Mouse (Mus musculus) embryonic facial prominence, embryonic 15.5 days (tissue): ENCODE data around the gene Celf2. TPM values are rescaled to one million over a fixed set of nuclear protein-coding genes. Genes with fewer than 3 reads are reported as not detected.

Experiments used
- ATAC-seq: fragments of 200-750 bp; cut with Nextera tagmentation; 2 replicates; pipeline ENCODE4 v1.8.0; 2017; ENCODE audit warnings: low read depth, moderate TSS enrichment; ENCODE audit not compliant: insufficient number of reproducible peaks, low FRiP score, low TSS enrichment
- H3K27ac ChIP-seq: fragments of 300-500 bp; sonication (generic); replicated peaks from 2 replicates; pipeline ENCODE4 v1.5.1; 2015; ENCODE audit warnings: mild to moderate bottlenecking, inconsistent platforms
- H3K27me3 ChIP-seq: fragments of 300-500 bp; sonication (generic); 2 replicates; pipeline ENCODE4 v1.6.1; 2015; ENCODE audit warnings: inconsistent platforms
- H3K36me3 ChIP-seq: fragments of 300-500 bp; sonication (generic); 2 replicates; pipeline ENCODE4 v1.6.1; 2015; ENCODE audit warnings: mild to moderate bottlenecking, inconsistent platforms
- H3K4me1 ChIP-seq: fragments of 300-500 bp; sonication (generic); 2 replicates; pipeline ENCODE4 v1.6.1; 2015; ENCODE audit warnings: inconsistent platforms
- H3K4me2 ChIP-seq: fragments of 300-500 bp; sonication (generic); replicated peaks from 2 replicates; pipeline ENCODE4 v1.6.1; 2015; ENCODE audit warnings: mild to moderate bottlenecking, inconsistent platforms
- H3K4me3 ChIP-seq: fragments of 300-500 bp; sonication (generic); replicated peaks from 2 replicates; pipeline ENCODE4 v1.5.1; 2015; ENCODE audit warnings: mild to moderate bottlenecking, inconsistent platforms
- H3K9ac ChIP-seq: fragments of 300-500 bp; sonication (generic); 2 replicates; pipeline ENCODE4 v1.6.1; 2015; ENCODE audit warnings: inconsistent platforms
- H3K9me3 ChIP-seq: fragments of 300-500 bp; sonication (generic); replicated peaks from 2 replicates; pipeline ENCODE4 v1.6.1; 2016; ENCODE audit warnings: inconsistent platforms
- WGBS: fragments of 180-500 bp; shearing (Covaris S2); methylation state at CpG from one replicate; pipeline ENCODE4 v1.1.7; 2015; 5-methylcytosine and 5-hydroxymethylcytosine counted together
- polyA plus RNA-seq: library from polyadenylated mRNA; unstranded; fragments of >200 nt; fragmentation: Nextera tagmentation; extraction: Ambion mirVana; gene quantifications from 2 replicates; pipeline ENCODE4 v1.2.1, GENCODE M21; 2015

Gene Celf2
- polyA plus RNA-seq, 1 experiment from 2014 or later, result 59.7 TPM

GRCm38 (mm10) chr2:6646325-6646724, 863.0 kb downstream of the Celf2 start:
- no peak overlapping the region for H3K4me3 ChIP-seq
- H3K4me1 ChIP-seq, result no peaks in the 10 kb centered on the region
- ATAC-seq, result no peak
- 83% methylated on average over 3 of the region's 3 CpGs for WGBS
- H3K9me3 ChIP-seq, result no peaks in the 10 kb centered on the region
- H3K27me3 ChIP-seq, result no peaks in the 10 kb centered on the region
- H3K27ac ChIP-seq, result no peak overlapping the region
- no peaks in the 10 kb centered on the region for H3K36me3 ChIP-seq
- H3K4me2 ChIP-seq, result no peak overlapping the region
- H3K9ac ChIP-seq, result no peak overlapping the region

- Histone ChIP-seq H3K4me2 (no peak overlapping the region), H3K4me3 (no peak overlapping the region), H3K4me1 (no peaks in the 10 kb centered on the region), H3K27ac (no peak overlapping the region), H3K27me3 (no peaks in the 10 kb centered on the region), H3K36me3 (no peaks in the 10 kb centered on the region), H3K9me3 (no peaks in the 10 kb centered on the region), H3K9ac (no peak overlapping the region)
- 72% methylated on average over 3 of the region's 3 CpGs for WGBS
- no peak for ATAC-seq
These were observed 867.0 kb downstream of the Celf2 start for GRCm38 (mm10) chr2:6642222-6642850.

DNA sequence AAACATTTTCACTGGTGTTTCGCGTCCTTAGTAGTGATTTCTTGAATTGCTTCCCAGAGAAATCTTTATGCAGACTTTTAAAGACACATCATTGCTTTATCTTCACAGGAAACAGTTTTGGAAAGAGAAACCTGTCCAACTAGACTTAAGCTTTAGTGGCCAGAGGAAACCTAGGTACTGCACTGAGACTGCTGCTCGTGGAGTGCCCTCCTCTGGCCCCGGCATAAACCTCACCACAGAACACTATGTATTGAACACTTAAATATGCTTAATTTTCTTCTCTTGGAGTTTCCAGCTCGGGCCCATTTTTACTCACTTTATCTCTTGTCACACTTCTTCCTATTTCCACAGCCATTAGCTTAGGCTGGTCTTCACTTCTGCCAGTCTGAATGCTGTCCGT, 870.0 kb downstream of the Celf2 start:
- no peak overlapping the region for H3K9ac ChIP-seq
- H3K9me3 ChIP-seq, result no peaks in the 10 kb centered on the region
- 85% methylated on average over 6 of the region's 6 CpGs for WGBS
- H3K4me2 ChIP-seq, result no peak overlapping the region
- H3K27me3 ChIP-seq, result no peaks in the 10 kb centered on the region
- no peak for ATAC-seq
- no peak overlapping the region for H3K27ac ChIP-seq
- no peaks in the 10 kb centered on the region for H3K4me1 ChIP-seq
- no peak overlapping the region for H3K4me3 ChIP-seq
- H3K36me3 ChIP-seq, result no peaks in the 10 kb centered on the region

- Histone ChIP-seq H3K27ac (no peak overlapping the region), H3K4me2 (no peak overlapping the region), H3K4me1 (no peaks in the 10 kb centered on the region), H3K9me3 (no peaks in the 10 kb centered on the region), H3K4me3 (no peak overlapping the region), H3K9ac (no peak overlapping the region), H3K36me3 (no peaks in the 10 kb centered on the region), H3K27me3 (no peaks in the 10 kb centered on the region)
- ATAC-seq, result no peak
- WGBS, result 42% methylated on average over 2 of the region's 2 CpGs
These were observed 872.2 kb downstream of the Celf2 start for GRCm38 (mm10) chr2:6637147-6637546.

DNA sequence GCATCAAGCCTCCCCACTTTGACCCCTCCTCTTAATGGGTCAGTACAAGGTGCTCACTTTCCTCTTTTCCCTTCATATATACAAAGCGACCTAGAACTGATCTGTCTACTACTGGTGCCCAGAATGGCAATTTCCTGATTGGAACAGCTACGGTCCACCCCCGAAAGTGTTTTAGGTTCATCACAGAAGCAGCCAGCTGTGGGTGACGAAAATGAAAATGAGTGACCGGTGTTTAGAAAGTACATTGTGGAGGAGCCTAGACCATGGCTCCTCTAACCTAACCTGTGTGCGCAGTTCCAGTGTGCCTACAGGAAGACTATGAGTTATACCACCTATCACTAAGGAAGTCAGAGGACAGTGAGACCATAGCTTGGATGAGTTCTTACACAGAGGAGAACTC, 874.5 kb downstream of the Celf2 start:
- no peaks in the 10 kb centered on the region for H3K4me1 ChIP-seq
- 95% methylated on average over 6 of the region's 6 CpGs for WGBS

GRCm38 (mm10) chr2:6633115-6633514, 876.2 kb downstream of the Celf2 start:
- WGBS, result 86% methylated on average over 1 of the region's 1 CpGs
- Histone ChIP-seq H3K4me1 (no peaks in the 10 kb centered on the region), H3K4me3 (no peak overlapping the region), H3K9ac (no peak overlapping the region), H3K27me3 (no peaks in the 10 kb centered on the region), H3K9me3 (no peaks in the 10 kb centered on the region), H3K4me2 (no peak overlapping the region), H3K36me3 (no peaks in the 10 kb centered on the region), H3K27ac (no peak overlapping the region)
- ATAC-seq, result no peak

More for the DNA sequence above, 874.5 kb downstream of the Celf2 start:
- ATAC-seq, result no peak
- Histone ChIP-seq H3K27me3 (no peaks in the 10 kb centered on the region), H3K9me3 (no peaks in the 10 kb centered on the region), H3K4me3 (no peak overlapping the region), H3K9ac (no peak overlapping the region), H3K36me3 (no peaks in the 10 kb centered on the region), H3K4me2 (no peak overlapping the region), H3K27ac (no peak overlapping the region)

GRCm38 (mm10) chr2:6623802-6624201, 885.6 kb downstream of the Celf2 start:
- Histone ChIP-seq H3K27ac (no peak overlapping the region), H3K4me1 (no peaks in the 10 kb centered on the region), H3K4me3 (no peak overlapping the region), H3K9me3 (no peaks in the 10 kb centered on the region), H3K36me3 (no peaks in the 10 kb centered on the region), H3K4me2 (no peak overlapping the region), H3K9ac (no peak overlapping the region), H3K27me3 (no peaks in the 10 kb centered on the region)
- no peak for ATAC-seq
- 65% methylated on average over 4 of the region's 4 CpGs for WGBS

DNA sequence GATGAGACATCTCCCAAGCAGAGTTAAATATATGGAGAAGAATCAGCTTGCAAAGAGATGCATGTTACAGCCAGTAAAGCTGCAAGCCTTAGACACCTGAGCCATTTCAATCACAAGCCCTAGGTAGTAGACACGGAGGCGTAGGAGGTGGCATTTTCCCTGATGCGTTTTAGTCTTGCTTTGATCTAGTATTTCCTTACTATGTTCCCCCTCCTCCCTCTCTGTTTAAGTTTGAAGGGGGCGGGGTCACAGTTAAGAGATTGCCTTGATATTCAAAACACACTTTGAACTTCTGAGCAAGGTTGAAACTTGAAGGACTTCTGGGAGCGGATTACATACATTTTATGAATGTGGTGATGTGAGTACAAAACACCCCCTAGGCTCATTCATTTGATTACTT, 887.3 kb downstream of the Celf2 start:
- H3K9ac ChIP-seq, result no peak overlapping the region
- WGBS, result 50% methylated on average over 5 of the region's 5 CpGs
- H3K4me2 ChIP-seq, result no peak overlapping the region
- H3K4me3 ChIP-seq, result no peak overlapping the region
- no peaks in the 10 kb centered on the region for H3K9me3 ChIP-seq
- no peak for ATAC-seq
- no peak overlapping the region for H3K27ac ChIP-seq
- H3K27me3 ChIP-seq, result no peaks in the 10 kb centered on the region
- no peaks in the 10 kb centered on the region for H3K36me3 ChIP-seq
- no peaks in the 10 kb centered on the region for H3K4me1 ChIP-seq

DNA sequence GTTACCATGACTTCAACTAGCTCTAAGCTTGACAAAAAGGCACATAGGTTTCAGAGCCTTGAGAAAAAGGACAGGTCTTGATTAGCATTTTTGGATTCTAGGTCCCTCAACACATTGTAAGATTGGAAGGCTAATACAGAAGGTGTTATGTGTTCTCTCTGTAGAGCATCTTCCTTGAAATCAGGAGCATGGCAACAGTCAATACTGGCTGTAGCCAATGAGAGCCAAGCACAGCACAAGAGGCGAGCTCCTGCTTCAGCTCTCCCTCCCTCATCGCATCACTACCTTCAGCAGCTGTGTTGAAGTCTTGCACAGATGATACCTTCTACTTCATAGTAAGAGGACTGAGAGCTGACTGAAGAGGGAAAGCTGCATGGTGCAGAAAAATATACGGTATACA, 890.5 kb downstream of the Celf2 start:
- no peaks in the 10 kb centered on the region for H3K36me3 ChIP-seq
- no peaks in the 10 kb centered on the region for H3K27me3 ChIP-seq
- no peak for ATAC-seq
- no peak overlapping the region for H3K27ac ChIP-seq
- 81% methylated on average over 3 of the region's 3 CpGs for WGBS
- H3K4me3 ChIP-seq, result no peak overlapping the region
- no peak overlapping the region for H3K4me2 ChIP-seq
- H3K4me1 ChIP-seq, result no peaks in the 10 kb centered on the region
- H3K9me3 ChIP-seq, result no peaks in the 10 kb centered on the region
- no peak overlapping the region for H3K9ac ChIP-seq

DNA sequence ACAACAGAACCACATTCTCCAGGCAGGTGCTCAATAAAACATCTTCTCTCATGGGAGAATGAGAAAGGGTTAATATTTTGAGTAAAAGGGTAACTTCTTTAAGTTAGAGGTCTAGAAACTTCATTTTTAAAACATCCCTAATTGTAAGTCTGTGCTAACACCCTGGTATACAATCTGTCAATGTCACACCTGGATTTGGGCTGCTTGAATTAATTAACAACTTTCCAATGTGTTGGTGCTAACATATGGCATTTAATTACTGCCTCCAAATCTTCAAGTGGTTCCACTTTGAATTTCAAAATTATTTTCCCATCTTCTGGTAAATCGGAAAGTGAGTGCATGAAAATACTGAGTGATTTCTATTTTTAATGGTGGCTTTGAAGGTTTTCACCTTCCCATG, 890.9 kb downstream of the Celf2 start:
- H3K4me2 ChIP-seq, result no peak overlapping the region
- no peak overlapping the region for H3K27ac ChIP-seq
- ATAC-seq, result no peak
- 84% methylated on average over 1 of the region's 1 CpGs for WGBS
- no peaks in the 10 kb centered on the region for H3K27me3 ChIP-seq
- H3K9me3 ChIP-seq, result no peaks in the 10 kb centered on the region
- no peak overlapping the region for H3K9ac ChIP-seq
- no peaks in the 10 kb centered on the region for H3K36me3 ChIP-seq
- H3K4me1 ChIP-seq, result no peaks in the 10 kb centered on the region
- H3K4me3 ChIP-seq, result no peak overlapping the region

GRCm38 (mm10) chr2:6604347-6604746, 905.0 kb downstream of the Celf2 start:
- Histone ChIP-seq H3K27me3 (no peaks in the 10 kb centered on the region), H3K9ac (no peak overlapping the region), H3K4me1 (no peaks in the 10 kb centered on the region), H3K36me3 (no peaks in the 10 kb centered on the region; the same call in 1 of the 2 replicates), H3K9me3 (no peaks in the 10 kb centered on the region), H3K4me2 (no peak overlapping the region), H3K4me3 (no peak overlapping the region), H3K27ac (no peak overlapping the region)
- WGBS, result 90% methylated on average over 2 of the region's 2 CpGs
- ATAC-seq, result no peak

GRCm38 (mm10) chr2:6603880-6604279, 905.5 kb downstream of the Celf2 start:
- Histone ChIP-seq H3K4me3 (no peak overlapping the region), H3K36me3 (no peaks in the 10 kb centered on the region; the same call in 1 of the 2 replicates), H3K9me3 (no peaks in the 10 kb centered on the region), H3K4me2 (no peak overlapping the region), H3K27ac (no peak overlapping the region), H3K9ac (no peak overlapping the region), H3K27me3 (no peaks in the 10 kb centered on the region), H3K4me1 (no peaks in the 10 kb centered on the region)
- WGBS, result 80% methylated on average over 6 of the region's 6 CpGs
- no peak for ATAC-seq
